Mouse (Mus musculus): ENCODE data around the gene Txndc16. TPM values are rescaled to one million over a fixed set of nuclear protein-coding genes. Genes with fewer than 3 reads are reported as not detected.
A peak's percentile ranks its signal among the peaks of the same experiment; 100 is the strongest.

The Txndc16 gene
- polyA plus RNA-seq, 1 experiment from 2014 or later, result 17.5 TPM

DNA sequence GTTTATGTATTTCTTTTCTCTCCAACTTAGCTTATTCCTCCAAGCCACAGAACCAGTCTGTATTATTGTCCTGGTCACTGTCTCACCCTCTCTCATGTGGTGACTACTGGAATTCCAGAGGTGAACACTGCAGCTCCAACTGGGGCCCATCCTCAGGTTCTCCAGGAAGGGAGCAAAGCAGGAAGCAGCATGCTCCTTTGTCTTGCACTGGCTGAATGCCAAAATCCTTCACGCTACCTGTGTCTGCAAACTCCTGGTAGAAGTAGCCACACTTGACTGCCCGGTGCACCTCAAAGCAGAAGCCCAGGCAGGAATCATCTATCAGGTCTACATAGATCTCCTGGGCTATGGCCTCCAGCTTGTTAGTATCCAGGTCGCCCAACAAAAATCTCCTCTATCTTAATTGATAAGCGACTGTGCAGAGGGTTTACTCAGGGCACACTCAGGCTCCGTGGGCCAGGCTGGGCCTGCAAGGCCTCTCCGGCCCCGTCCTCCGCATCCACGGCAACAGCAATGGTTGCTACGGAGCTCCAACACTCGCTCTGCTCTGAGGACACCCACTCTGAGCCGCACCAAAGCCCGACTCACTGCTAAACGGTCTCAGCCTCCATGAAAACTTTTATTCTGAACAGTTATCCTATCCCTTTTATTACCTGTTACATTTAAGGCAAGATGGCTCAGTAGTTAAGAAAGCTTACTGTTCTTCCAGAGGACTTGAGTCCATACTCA, 45.0 kb downstream of the Txndc16 start:
- no peak overlapping the region for H3K4me2 ChIP-seq (replicated peaks; ENCODE audit: low read depth, low read length)
- H3K4me1 ChIP-seq (ENCODE audit: control insufficient read depth, insufficient read depth, low read length), result peaks cover 7% of the 10 kb centered on the region; the same call in 1 of the 2 replicates
- no peak overlapping the region for H3K27ac ChIP-seq (ENCODE audit: low read length)
- H3K27me3 ChIP-seq (ENCODE audit: control insufficient read depth, insufficient read depth, low read length), result no peaks in the 10 kb centered on the region
- no peaks in the 10 kb centered on the region for H3K36me3 ChIP-seq (ENCODE audit: control insufficient read depth, insufficient read depth, low read length)
- ATAC-seq (ENCODE audit: insufficient number of reproducible peaks, insufficient read depth, low FRiP score, low read depth), result peak; percentile 42; the same call in 1 of the 2 replicates
- H3K9ac ChIP-seq (replicated peaks; ENCODE audit: low read depth, low read length), result 0 out of 2 replicates have a peak overlapping the region, but pooled peaks have one; percentile 2
- H3K4me3 ChIP-seq (ENCODE audit: low read depth, low read length), result no peak overlapping the region
- no peaks in the 10 kb centered on the region for H3K9me3 ChIP-seq (ENCODE audit: control insufficient read depth, low read depth, low read length)
- whole genome bisulfite sequencing, result 64% methylated on average over 14 of the region's 14 CpGs

- no peaks in the 10 kb centered on the region for H3K9me3 ChIP-seq (ENCODE audit: control insufficient read depth, low read depth, low read length)
- peaks cover 7% of the 10 kb centered on the region; the same call in 1 of the 2 replicates for H3K4me1 ChIP-seq (ENCODE audit: control insufficient read depth, insufficient read depth, low read length)
- H3K4me2 ChIP-seq (replicated peaks; ENCODE audit: low read depth, low read length), result no peak overlapping the region
- H3K27ac ChIP-seq (ENCODE audit: low read length), result no peak overlapping the region
- H3K36me3 ChIP-seq (ENCODE audit: control insufficient read depth, insufficient read depth, low read length), result no peaks in the 10 kb centered on the region
- no peak overlapping the region for H3K4me3 ChIP-seq (ENCODE audit: low read depth, low read length)
- 93% methylated on average over 5 of the region's 5 CpGs for WGBS
- no peak overlapping the region for H3K9ac ChIP-seq (replicated peaks; ENCODE audit: low read depth, low read length)
- no peaks in the 10 kb centered on the region for H3K27me3 ChIP-seq (ENCODE audit: control insufficient read depth, insufficient read depth, low read length)
- ATAC-seq (ENCODE audit: insufficient number of reproducible peaks, insufficient read depth, low FRiP score, low read depth), result no peak
Measured at GRCm38 (mm10) chr14:45172260-45172659, 47.9 kb downstream of the Txndc16 start.

- Histone ChIP-seq H3K9ac (replicated peaks; ENCODE audit: low read depth, low read length) (no peak overlapping the region), H3K27me3 (ENCODE audit: control insufficient read depth, insufficient read depth, low read length) (no peaks in the 10 kb centered on the region), H3K9me3 (ENCODE audit: control insufficient read depth, low read depth, low read length) (no peaks in the 10 kb centered on the region), H3K27ac (ENCODE audit: low read length) (no peak overlapping the region), H3K4me3 (ENCODE audit: low read depth, low read length) (no peak overlapping the region), H3K36me3 (ENCODE audit: control insufficient read depth, insufficient read depth, low read length) (no peaks in the 10 kb centered on the region), H3K4me1 (ENCODE audit: control insufficient read depth, insufficient read depth, low read length) (no peaks in the 10 kb centered on the region), H3K4me2 (replicated peaks; ENCODE audit: low read depth, low read length) (no peak overlapping the region)
- WGBS, result 87% methylated on average over 8 of the region's 8 CpGs
- ATAC-seq (ENCODE audit: insufficient number of reproducible peaks, insufficient read depth, low FRiP score, low read depth), result no peak
Measured at GRCm38 (mm10) chr14:45167366-45167765, 52.8 kb downstream of the Txndc16 start.

GRCm38 (mm10) chr14:45155511-45156173, 64.5 kb downstream of the Txndc16 start:
- Histone ChIP-seq H3K36me3 (ENCODE audit: control insufficient read depth, insufficient read depth, low read length) (no peaks in the 10 kb centered on the region), H3K9ac (replicated peaks; ENCODE audit: low read depth, low read length) (no peak overlapping the region), H3K27ac (ENCODE audit: low read length) (no peak overlapping the region), H3K4me2 (replicated peaks; ENCODE audit: low read depth, low read length) (no peak overlapping the region), H3K4me3 (ENCODE audit: low read depth, low read length) (no peak overlapping the region), H3K27me3 (ENCODE audit: control insufficient read depth, insufficient read depth, low read length) (no peaks in the 10 kb centered on the region), H3K9me3 (ENCODE audit: control insufficient read depth, low read depth, low read length) (no peaks in the 10 kb centered on the region), H3K4me1 (ENCODE audit: control insufficient read depth, insufficient read depth, low read length) (no peaks in the 10 kb centered on the region)
- WGBS, result 79% methylated on average over 4 of the region's 4 CpGs
- ATAC-seq (ENCODE audit: insufficient number of reproducible peaks, insufficient read depth, low FRiP score, low read depth), result no peak

DNA sequence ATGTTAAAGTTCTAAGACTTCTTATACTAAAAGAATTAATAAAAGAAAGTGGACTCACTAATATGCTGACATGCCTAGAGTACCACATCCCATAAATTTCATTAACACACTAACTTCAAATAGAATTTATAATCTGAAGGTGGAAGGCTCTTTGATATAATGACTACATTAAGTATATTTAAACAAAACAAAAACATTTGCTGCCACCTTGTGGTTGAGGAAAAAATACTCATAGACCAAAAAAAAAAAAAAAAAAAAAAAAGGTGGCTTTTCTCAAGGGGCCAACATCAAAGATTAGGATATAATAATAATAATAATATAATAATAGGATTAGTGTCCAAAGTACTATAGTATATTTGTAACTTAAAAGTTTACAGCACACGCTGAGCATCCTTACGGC, 66.9 kb downstream of the Txndc16 start:
- Histone ChIP-seq H3K4me2 (replicated peaks; ENCODE audit: low read depth, low read length) (no peak overlapping the region), H3K4me3 (ENCODE audit: low read depth, low read length) (no peak overlapping the region), H3K4me1 (ENCODE audit: control insufficient read depth, insufficient read depth, low read length) (no peaks in the 10 kb centered on the region), H3K9me3 (ENCODE audit: control insufficient read depth, low read depth, low read length) (no peaks in the 10 kb centered on the region), H3K27ac (ENCODE audit: low read length) (no peak overlapping the region), H3K9ac (replicated peaks; ENCODE audit: low read depth, low read length) (no peak overlapping the region), H3K27me3 (ENCODE audit: control insufficient read depth, insufficient read depth, low read length) (no peaks in the 10 kb centered on the region), H3K36me3 (ENCODE audit: control insufficient read depth, insufficient read depth, low read length) (no peaks in the 10 kb centered on the region)
- 82% methylated on average over 2 of the region's 2 CpGs for WGBS
- no peak for ATAC-seq (ENCODE audit: insufficient number of reproducible peaks, insufficient read depth, low FRiP score, low read depth)

GRCm38 (mm10) chr14:45142511-45142910, 77.6 kb downstream of the Txndc16 start:
- Histone ChIP-seq H3K27me3 (ENCODE audit: control insufficient read depth, insufficient read depth, low read length) (no peaks in the 10 kb centered on the region), H3K36me3 (ENCODE audit: control insufficient read depth, insufficient read depth, low read length) (no peaks in the 10 kb centered on the region), H3K9me3 (ENCODE audit: control insufficient read depth, low read depth, low read length) (no peaks in the 10 kb centered on the region), H3K4me3 (ENCODE audit: low read depth, low read length) (no peak overlapping the region), H3K27ac (ENCODE audit: low read length) (no peak overlapping the region), H3K4me2 (replicated peaks; ENCODE audit: low read depth, low read length) (no peak overlapping the region), H3K9ac (replicated peaks; ENCODE audit: low read depth, low read length) (no peak overlapping the region), H3K4me1 (ENCODE audit: control insufficient read depth, insufficient read depth, low read length) (no peaks in the 10 kb centered on the region)
- WGBS, result 51% methylated on average over 4 of the region's 4 CpGs
- no peak for ATAC-seq (ENCODE audit: insufficient number of reproducible peaks, insufficient read depth, low FRiP score, low read depth)

GRCm38 (mm10) chr14:45140344-45141080, 79.6 kb downstream of the Txndc16 start:
- Histone ChIP-seq H3K4me3 (ENCODE audit: low read depth, low read length) (no peak overlapping the region), H3K4me2 (replicated peaks; ENCODE audit: low read depth, low read length) (no peak overlapping the region), H3K27ac (ENCODE audit: low read length) (no peak overlapping the region), H3K36me3 (ENCODE audit: control insufficient read depth, insufficient read depth, low read length) (no peaks in the 10 kb centered on the region), H3K9me3 (ENCODE audit: control insufficient read depth, low read depth, low read length) (no peaks in the 10 kb centered on the region), H3K9ac (replicated peaks; ENCODE audit: low read depth, low read length) (no peak overlapping the region), H3K27me3 (ENCODE audit: control insufficient read depth, insufficient read depth, low read length) (no peaks in the 10 kb centered on the region), H3K4me1 (ENCODE audit: control insufficient read depth, insufficient read depth, low read length) (no peaks in the 10 kb centered on the region; the same call in 1 of the 2 replicates)
- WGBS, result 75% methylated on average over 17 of the region's 17 CpGs
- no peak for ATAC-seq (ENCODE audit: insufficient number of reproducible peaks, insufficient read depth, low FRiP score, low read depth)

DNA sequence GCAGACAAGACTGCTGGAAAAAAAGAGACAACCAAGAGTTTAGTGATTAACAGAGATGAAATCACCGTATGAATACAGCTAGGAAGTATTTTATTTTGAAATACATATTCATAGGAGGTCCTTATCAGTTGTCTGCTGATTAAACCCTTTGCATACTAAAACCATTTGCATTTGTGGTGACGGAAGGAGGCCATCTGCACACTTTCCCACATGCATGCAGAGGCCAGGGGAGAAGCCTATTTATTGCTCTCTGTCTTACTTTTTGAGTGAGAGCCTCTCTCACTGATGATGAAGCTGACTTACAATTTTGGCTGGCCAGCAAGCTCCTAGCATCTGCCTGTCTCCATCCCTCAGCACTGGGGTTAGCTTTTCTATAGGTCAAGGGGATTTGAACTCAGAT, 84.2 kb downstream of the Txndc16 start:
- 61% methylated on average over 2 of the region's 2 CpGs for WGBS
- Histone ChIP-seq H3K9me3 (ENCODE audit: control insufficient read depth, low read depth, low read length) (no peaks in the 10 kb centered on the region), H3K9ac (replicated peaks; ENCODE audit: low read depth, low read length) (no peak overlapping the region), H3K27ac (ENCODE audit: low read length) (no peak overlapping the region), H3K4me3 (ENCODE audit: low read depth, low read length) (no peak overlapping the region), H3K4me1 (ENCODE audit: control insufficient read depth, insufficient read depth, low read length) (no peaks in the 10 kb centered on the region; the same call in 1 of the 2 replicates), H3K36me3 (ENCODE audit: control insufficient read depth, insufficient read depth, low read length) (no peaks in the 10 kb centered on the region), H3K27me3 (ENCODE audit: control insufficient read depth, insufficient read depth, low read length) (no peaks in the 10 kb centered on the region), H3K4me2 (replicated peaks; ENCODE audit: low read depth, low read length) (no peak overlapping the region)
- ATAC-seq (ENCODE audit: insufficient number of reproducible peaks, insufficient read depth, low FRiP score, low read depth), result no peak
